Mouse (Mus musculus) testis, adult 2 months (tissue): ENCODE data around the gene Rfx7.

Experiments
- CTCF ChIP-seq: fragments of 200-500 bp; IDR thresholded peaks from 2 replicates; pipeline ENCODE4 v1.5.1; 2012; ENCODE audit warnings: low read depth, mild to moderate bottlenecking, inconsistent platforms, low read length, moderate library complexity; ENCODE audit not compliant: control insufficient read depth, insufficient read depth, insufficient replicate concordance
- POLR2A ChIP-seq: fragments of 200-500 bp; IDR thresholded peaks from 2 replicates; pipeline ENCODE4 v1.6.1; 2012; ENCODE audit warnings: low read depth, mild to moderate bottlenecking, inconsistent platforms, low read length, moderate library complexity; ENCODE audit not compliant: control insufficient read depth

- TF ChIP-seq CTCF (no peak), POLR2A (no peak)
Measured at GRCm38 (mm10) chr9:72640642-72641041, 108.6 kb downstream of the Rfx7 start.
